Mouse (Mus musculus) embryonic facial prominence, embryonic 10.5 days (tissue): ENCODE results near the gene Katnal1. TPM values are rescaled to one million over a fixed set of nuclear protein-coding genes. Genes with fewer than 3 reads are reported as not detected.

ENCODE experiments used
- DNase-seq: peaks from one replicate; pipeline ENCODE4 v3.0.0-alpha.2; 2017; ENCODE audit warnings: low spot score
- H3K27ac ChIP-seq: fragments of 300-500 bp; sonication (generic); replicated peaks from 2 replicates; pipeline ENCODE4 v1.5.1; 2016; ENCODE audit warnings: mild to moderate bottlenecking
- H3K27me3 ChIP-seq: fragments of 300-500 bp; sonication (generic); replicated peaks from 2 replicates; pipeline ENCODE4 v1.6.1; 2016; ENCODE audit warnings: low read depth, mild to moderate bottlenecking; ENCODE audit not compliant: poor library complexity, severe bottlenecking
- H3K36me3 ChIP-seq: fragments of 300-500 bp; sonication (generic); replicated peaks from 2 replicates; pipeline ENCODE4 v1.6.1; 2016; ENCODE audit warnings: mild to moderate bottlenecking, moderate library complexity
- H3K4me1 ChIP-seq: fragments of 300-500 bp; sonication (generic); 2 replicates; pipeline ENCODE4 v1.6.1; 2016
- H3K4me3 ChIP-seq: fragments of 300-500 bp; sonication (generic); 2 replicates; pipeline ENCODE4 v1.5.1; 2016; ENCODE audit warnings: mild to moderate bottlenecking, moderate library complexity
- H3K9me3 ChIP-seq: fragments of 300-500 bp; sonication (generic); 2 replicates; pipeline ENCODE4 v1.6.1; 2016; ENCODE audit warnings: mild to moderate bottlenecking
- WGBS: fragments of 180-500 bp; shearing (Covaris S2); methylation state at CpG from one replicate; pipeline ENCODE4 v1.1.7; 2016; 5-methylcytosine and 5-hydroxymethylcytosine counted together
- polyA plus RNA-seq: library from polyadenylated mRNA; unstranded; fragments of >200 nt; fragmentation: Nextera tagmentation; extraction: Ambion mirVana; gene quantifications from 2 replicates; pipeline ENCODE4 v1.2.1, GENCODE M21; 2016

Gene Katnal1
- polyA plus RNA-seq, 1 experiment from 2014 or later, result 20.2 TPM

DNA sequence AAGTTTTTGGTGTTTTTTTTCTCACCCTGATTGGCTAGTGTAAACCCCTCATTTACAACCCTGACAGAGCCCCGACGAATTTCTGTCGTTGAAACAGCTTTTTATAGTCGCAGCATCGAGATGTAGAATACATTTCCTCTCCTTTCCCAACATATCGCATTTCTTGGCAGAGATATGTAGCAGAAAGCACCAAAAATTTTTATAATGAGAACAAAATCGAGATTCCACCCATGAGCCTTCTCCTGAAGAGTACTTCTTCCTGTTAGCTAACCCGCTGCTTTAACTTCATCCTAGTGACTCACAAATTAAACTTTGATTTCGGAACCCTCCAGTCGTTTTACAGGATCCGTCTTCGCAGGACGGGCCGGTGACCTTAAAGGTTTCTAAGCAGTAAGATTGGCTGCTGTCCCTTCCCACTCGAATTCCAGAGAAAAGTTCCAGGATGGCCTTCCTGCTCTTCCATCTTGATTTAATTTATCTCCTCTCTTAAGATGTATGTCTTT lies 36.0 kb upstream of the Katnal1 start:
- Histone ChIP-seq H3K36me3 (no peaks in the 10 kb centered on the region), H3K27ac (peak overlapping the region; percentile 30; the same call in 1 of the 2 replicates), H3K9me3 (no peaks in the 10 kb centered on the region), H3K27me3 (0 out of 2 replicates have a peak, but pooled peaks cover 4% of the 10 kb centered on the region), H3K4me1 (peaks cover 44% of the 10 kb centered on the region), H3K4me3 (no peak overlapping the region)
- DNase-seq, result no peak
- 68% methylated on average over 15 of the region's 15 CpGs for WGBS

GRCm38 (mm10) chr5:148964251-148964650 lies 35.1 kb upstream of the Katnal1 start:
- DNase-seq, result no peak
- Histone ChIP-seq H3K4me3 (no peak overlapping the region), H3K27me3 (0 out of 2 replicates have a peak, but pooled peaks cover 9% of the 10 kb centered on the region), H3K36me3 (no peaks in the 10 kb centered on the region), H3K9me3 (no peaks in the 10 kb centered on the region), H3K27ac (no peak overlapping the region), H3K4me1 (peaks cover 45% of the 10 kb centered on the region)
- WGBS, result 91% methylated on average over 1 of the region's 1 CpGs

GRCm38 (mm10) chr5:148960211-148960610 lies 31.1 kb upstream of the Katnal1 start:
- DNase-seq, result no peak
- Histone ChIP-seq H3K9me3 (no peaks in the 10 kb centered on the region), H3K27me3 (peaks cover 19% of the 10 kb centered on the region; the same call in 1 of the 2 replicates), H3K4me1 (peaks cover 46% of the 10 kb centered on the region), H3K4me3 (peak overlapping the region; percentile 63), H3K27ac (peak overlapping the region; percentile 80; the same call in 1 of the 2 replicates), H3K36me3 (no peaks in the 10 kb centered on the region)
- 66% methylated on average over 10 of the region's 10 CpGs for WGBS

DNA sequence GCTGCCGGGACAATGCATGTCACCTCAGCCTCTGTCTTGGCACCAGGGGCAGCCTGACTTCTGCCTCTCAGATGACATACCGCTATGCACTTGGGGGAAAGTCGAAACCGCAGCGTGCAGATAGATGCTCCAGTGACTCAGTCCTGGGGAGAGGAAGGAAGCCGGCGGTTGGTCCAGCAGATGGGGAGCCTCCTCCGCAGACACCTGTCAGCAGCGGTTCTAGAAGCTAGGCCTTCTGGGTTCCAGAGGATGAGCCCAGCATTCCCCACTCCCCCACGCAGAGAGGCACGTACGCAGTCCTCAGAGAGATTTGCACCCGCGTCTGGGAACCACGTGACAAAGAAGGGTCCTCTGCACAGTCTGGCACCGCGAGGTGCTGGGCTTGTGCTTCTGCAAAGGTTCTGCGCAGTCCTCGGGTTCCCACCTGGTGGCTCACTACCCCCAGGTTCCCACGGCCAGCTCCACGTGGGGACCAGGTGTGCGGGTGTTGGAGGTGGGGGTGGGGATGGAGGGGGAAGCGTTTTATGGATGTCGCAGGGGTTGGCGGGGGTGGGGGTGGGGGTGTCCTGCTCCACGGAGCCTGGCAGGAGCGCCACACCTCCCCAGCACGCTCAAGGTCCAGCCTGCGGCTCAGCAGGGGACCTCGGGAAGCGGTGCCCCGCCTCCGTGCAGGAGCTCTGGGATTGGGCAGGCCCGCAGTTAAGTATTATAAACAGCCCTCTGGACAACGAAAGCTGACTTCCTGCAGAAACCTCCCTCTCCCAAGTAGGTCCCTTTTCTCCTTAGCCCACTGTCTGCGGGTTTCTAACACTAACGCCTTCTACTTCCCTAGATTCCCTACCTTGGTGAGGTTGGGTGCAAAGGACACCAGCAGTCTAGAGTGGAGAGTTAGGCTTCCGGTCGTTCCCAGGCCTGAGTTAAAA lies 30.2 kb upstream of the Katnal1 start:
- DNase-seq, result peak; percentile 68
- H3K4me1 ChIP-seq, result peaks cover 41% of the 10 kb centered on the region
- H3K36me3 ChIP-seq, result no peaks in the 10 kb centered on the region
- peaks cover 19% of the 10 kb centered on the region; the same call in 1 of the 2 replicates for H3K27me3 ChIP-seq
- H3K27ac ChIP-seq, result peak overlapping the region; percentile 80
- H3K9me3 ChIP-seq, result no peaks in the 10 kb centered on the region
- peak overlapping the region; percentile 63 for H3K4me3 ChIP-seq
- 2% methylated on average over 39 of the region's 39 CpGs for WGBS

- Histone ChIP-seq H3K9me3 (no peaks in the 10 kb centered on the region), H3K27ac (no peak overlapping the region), H3K4me3 (no peak overlapping the region), H3K36me3 (no peaks in the 10 kb centered on the region), H3K4me1 (peaks cover 41% of the 10 kb centered on the region), H3K27me3 (peaks cover 19% of the 10 kb centered on the region; the same call in 1 of the 2 replicates)
- WGBS, result 36% methylated on average over 9 of the region's 9 CpGs
- peak; percentile 36 for DNase-seq
These were observed 29.2 kb upstream of the Katnal1 start for GRCm38 (mm10) chr5:148958355-148958754.

DNA sequence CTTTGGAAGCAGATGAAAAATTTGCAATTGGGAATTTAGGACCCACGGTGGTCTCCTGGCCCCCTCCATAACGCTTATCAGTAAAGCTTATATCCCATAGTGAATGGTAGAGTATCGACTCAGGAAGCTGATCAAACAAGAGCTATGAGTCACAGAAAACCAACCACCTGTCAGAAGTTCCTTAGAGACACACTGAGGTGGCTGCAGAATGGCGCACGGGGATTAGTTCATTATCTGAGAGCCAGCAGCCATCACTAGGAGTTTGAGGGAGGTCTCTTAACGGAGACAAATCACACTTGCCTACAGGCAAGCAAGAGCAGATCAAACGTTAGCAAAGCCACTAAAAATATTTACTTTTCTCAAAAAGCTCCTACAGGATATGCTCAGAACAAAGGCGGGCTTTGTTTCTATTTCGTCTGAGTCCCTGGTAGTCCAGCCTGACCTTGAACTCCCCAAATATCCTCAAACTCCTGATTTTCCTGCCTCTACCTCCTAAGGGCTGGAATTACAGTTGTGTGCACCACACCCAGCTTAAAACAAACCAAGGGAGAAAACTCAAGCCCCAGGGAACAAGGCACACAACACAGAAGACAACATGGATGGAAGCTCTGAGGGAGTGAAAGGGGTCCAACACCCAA lies 27.9 kb upstream of the Katnal1 start:
- Histone ChIP-seq H3K4me1 (peaks cover 43% of the 10 kb centered on the region), H3K27ac (no peak overlapping the region), H3K36me3 (no peaks in the 10 kb centered on the region), H3K27me3 (peaks cover 19% of the 10 kb centered on the region; the same call in 1 of the 2 replicates), H3K4me3 (no peak overlapping the region), H3K9me3 (no peaks in the 10 kb centered on the region)
- DNase-seq, result no peak
- 52% methylated on average over 9 of the region's 9 CpGs for WGBS

DNA sequence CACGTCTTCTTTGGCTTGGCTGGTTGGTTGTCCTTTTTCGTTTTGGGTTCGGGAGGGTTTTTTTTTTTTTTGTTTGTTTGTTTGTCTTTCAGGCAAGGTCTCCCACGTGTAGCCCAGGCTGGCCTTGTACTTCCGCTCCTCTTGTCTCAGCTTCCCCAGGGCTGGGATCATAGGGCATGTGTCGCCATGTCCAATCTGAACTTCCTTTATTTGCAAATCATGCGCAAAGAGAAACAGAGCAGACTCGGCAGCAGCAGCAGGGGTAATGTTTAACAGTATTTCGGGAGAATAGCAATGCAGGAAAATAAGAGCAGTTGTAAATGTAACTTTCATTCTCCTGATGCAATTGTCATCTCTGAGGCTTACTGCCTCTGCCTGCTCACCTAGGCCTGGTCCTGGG lies 27.0 kb upstream of the Katnal1 start:
- WGBS, result 84% methylated on average over 9 of the region's 9 CpGs
- no peak for DNase-seq

GRCm38 (mm10) chr5:148955575-148955974 lies 26.5 kb upstream of the Katnal1 start:
- H3K27me3 ChIP-seq, result peaks cover 19% of the 10 kb centered on the region; the same call in 1 of the 2 replicates
- H3K4me3 ChIP-seq, result no peak overlapping the region
- H3K4me1 ChIP-seq, result peaks cover 45% of the 10 kb centered on the region
- WGBS, result 93% methylated on average over 6 of the region's 6 CpGs
- H3K9me3 ChIP-seq, result no peaks in the 10 kb centered on the region
- no peak overlapping the region; the same call in 1 of the 2 replicates for H3K27ac ChIP-seq
- H3K36me3 ChIP-seq, result no peaks in the 10 kb centered on the region
- no peak for DNase-seq

More for the DNA sequence above, 27.0 kb upstream of the Katnal1 start:
- Histone ChIP-seq H3K27me3 (peaks cover 19% of the 10 kb centered on the region; the same call in 1 of the 2 replicates), H3K9me3 (no peaks in the 10 kb centered on the region), H3K36me3 (no peaks in the 10 kb centered on the region), H3K4me3 (no peak overlapping the region), H3K4me1 (peaks cover 43% of the 10 kb centered on the region), H3K27ac (no peak overlapping the region)

GRCm38 (mm10) chr5:148954314-148955060 lies 25.4 kb upstream of the Katnal1 start:
- Histone ChIP-seq H3K27me3 (peaks cover 12% of the 10 kb centered on the region; the same call in 1 of the 2 replicates), H3K4me3 (no peak overlapping the region), H3K9me3 (no peaks in the 10 kb centered on the region), H3K27ac (no peak overlapping the region), H3K4me1 (peaks cover 45% of the 10 kb centered on the region), H3K36me3 (no peaks in the 10 kb centered on the region)
- DNase-seq, result no peak
- WGBS, result 86% methylated on average over 22 of the region's 22 CpGs

DNA sequence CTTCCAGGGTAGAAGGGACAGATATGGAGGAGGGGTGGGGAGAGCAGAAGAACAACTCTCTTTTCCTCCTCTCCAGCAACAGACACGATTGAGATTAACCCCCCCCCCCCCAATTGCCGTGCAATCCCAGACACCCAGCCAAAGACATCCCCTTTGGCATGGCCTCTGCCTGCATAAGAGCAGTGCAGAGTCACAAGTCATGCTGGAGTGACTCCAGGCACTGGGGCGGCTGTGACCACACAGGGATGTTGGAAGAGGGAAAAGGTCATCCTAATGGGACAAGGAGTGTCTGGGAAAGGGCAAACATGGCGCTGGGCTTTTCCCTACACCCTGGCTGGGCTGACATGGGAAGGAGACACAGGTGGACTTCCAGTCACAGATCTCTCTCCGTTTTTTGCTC lies 24.0 kb upstream of the Katnal1 start:
- 81% methylated on average over 5 of the region's 5 CpGs for WGBS
- Histone ChIP-seq H3K9me3 (no peaks in the 10 kb centered on the region), H3K4me1 (peaks cover 31% of the 10 kb centered on the region), H3K27ac (no peak overlapping the region), H3K36me3 (no peaks in the 10 kb centered on the region), H3K27me3 (peaks cover 4% of the 10 kb centered on the region; the same call in 1 of the 2 replicates), H3K4me3 (no peak overlapping the region)
- no peak for DNase-seq

DNA sequence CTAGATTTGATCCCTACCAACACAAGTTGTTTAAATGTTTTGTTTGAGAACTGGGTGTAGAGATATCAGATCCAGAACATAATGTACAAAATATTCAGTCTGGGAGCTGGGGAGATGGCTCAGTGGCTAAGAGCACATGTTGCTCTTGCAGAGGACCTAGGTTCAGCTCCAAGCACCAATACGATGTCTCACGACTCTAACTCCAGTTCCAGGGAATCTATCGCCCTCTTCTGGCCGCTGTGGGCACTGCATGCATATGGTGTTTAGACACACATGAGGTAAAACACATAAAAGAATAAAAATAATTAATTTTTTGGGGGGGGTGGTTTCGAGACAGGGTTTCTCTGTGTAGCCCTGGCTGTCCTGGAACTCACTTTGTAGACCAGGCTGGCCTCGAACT lies 23.3 kb upstream of the Katnal1 start:
- 0 out of 2 replicates have a peak, but pooled peaks cover 4% of the 10 kb centered on the region for H3K27me3 ChIP-seq
- WGBS, result 48% methylated on average over 6 of the region's 6 CpGs
- H3K27ac ChIP-seq, result no peak overlapping the region
- H3K4me1 ChIP-seq, result peaks cover 30% of the 10 kb centered on the region
- no peaks in the 10 kb centered on the region for H3K36me3 ChIP-seq
- DNase-seq, result peak; percentile 52
- no peak overlapping the region for H3K4me3 ChIP-seq
- H3K9me3 ChIP-seq, result no peaks in the 10 kb centered on the region

DNA sequence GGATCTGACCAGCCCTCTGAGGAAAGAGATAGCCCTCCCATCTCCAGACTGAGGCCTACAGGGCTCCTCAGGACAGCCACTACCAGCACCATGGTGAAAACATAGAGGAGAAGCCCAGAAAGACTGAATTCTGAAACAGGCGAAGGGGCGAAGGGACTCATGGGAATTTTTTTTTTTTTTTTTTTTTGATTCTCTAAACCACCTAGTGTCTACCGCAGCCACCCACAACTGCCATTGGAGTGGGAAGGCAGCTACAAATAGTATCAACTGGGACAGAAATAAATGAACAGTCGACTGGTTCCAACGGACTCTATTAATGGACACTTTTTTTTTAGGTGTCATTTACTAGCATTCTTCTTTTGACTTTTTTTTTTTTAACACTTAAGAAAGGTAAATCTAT lies 22.2 kb upstream of the Katnal1 start:
- no peak overlapping the region for H3K4me3 ChIP-seq
- 0 out of 2 replicates have a peak overlapping the region, but pooled peaks have one; percentile 70 for H3K27ac ChIP-seq
- 93% methylated on average over 5 of the region's 5 CpGs for WGBS
- no peaks in the 10 kb centered on the region for H3K36me3 ChIP-seq
- no peak for DNase-seq
- H3K27me3 ChIP-seq, result 0 out of 2 replicates have a peak, but pooled peaks cover 4% of the 10 kb centered on the region
- H3K9me3 ChIP-seq, result no peaks in the 10 kb centered on the region
- H3K4me1 ChIP-seq, result peaks cover 20% of the 10 kb centered on the region
